Comparison of ENCODE assay signal across 20 mouse cellular contexts in the genomic region with DNA sequence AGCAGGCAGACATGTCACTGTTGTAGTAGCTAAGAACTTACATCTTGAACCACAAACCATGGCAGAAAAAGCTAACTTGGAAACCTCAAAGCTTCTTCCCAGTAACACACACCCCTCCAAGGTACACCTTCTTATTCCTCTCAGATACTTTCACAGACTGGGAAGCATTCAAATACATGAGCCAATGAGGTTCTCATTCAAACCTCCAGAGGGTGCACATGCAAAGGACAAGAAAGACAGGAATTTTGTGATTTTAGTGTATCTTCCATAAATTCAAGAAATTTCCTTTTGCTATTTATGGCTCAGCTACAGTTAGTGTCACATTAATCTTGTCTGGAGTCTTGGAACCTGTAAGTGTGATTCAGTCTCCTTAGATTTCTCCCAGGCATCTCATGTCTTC.
A peak's percentile ranks its signal among the peaks of the same experiment; 100 is the strongest.
DNase-seq lines count a peak whose midpoint lies in the region; ATAC-seq and TF ChIP-seq lines count a peak whose summit lies in the region.
"Had no signal": no experiment of that assay in that cellular context is flagged by ENCODE, and none has a peak within 500 bp of the region (broad histone marks: within the 10 kb centered on the region; RNA-seq: fewer than 3 reads in every experiment).

No protein-coding gene starts in this region.

- TF ChIP-seq POLR2A in lung, adult 2 months (IDR thresholded peaks at IDR 0.05; ENCODE audit: borderline replicate concordance, extremely low read depth, low read depth, low read length): no peak
- TF ChIP-seq POLR2A in CH12.LX (IDR thresholded peaks at IDR 0.05; ENCODE audit: low read depth, low read length): no peak

- H3K4me2 ChIP-seq in kidney, postnatal 0 days (ENCODE audit: low read length): no peak overlapping the region
- no peak overlapping the region for H3K4me2 ChIP-seq in lung, embryonic 14.5 days
- no peak overlapping the region for H3K4me2 ChIP-seq in CH12.LX (ENCODE audit: insufficient read depth, low read depth, poor library complexity, severe bottlenecking)
- H3K4me2 ChIP-seq: embryonic facial prominence, embryonic 13.5 days; forebrain, embryonic 12.5 days; hindbrain, embryonic 13.5 days had no signal

- no peaks in the 10 kb centered on the region for H3K4me1 ChIP-seq in kidney, postnatal 0 days (replicated peaks; ENCODE audit: insufficient read depth, low read length)
- H3K4me1 ChIP-seq in lung, embryonic 14.5 days (ENCODE audit: insufficient read depth): no peaks in the 10 kb centered on the region
- no peaks in the 10 kb centered on the region for H3K4me1 ChIP-seq in lung, adult 2 months (ENCODE audit: control insufficient read depth, insufficient read depth, low read length)
- no peaks in the 10 kb centered on the region for H3K4me1 ChIP-seq in CH12.LX (ENCODE audit: control insufficient read depth in 1 of 2, insufficient read depth in 2 of 2)
- H3K4me1 ChIP-seq: forebrain, embryonic 12.5 days; heart, embryonic 10.5 days; hindbrain, embryonic 13.5 days had no signal

- no peaks in the 10 kb centered on the region for H3K79me2 ChIP-seq in CH12.LX (replicated peaks; ENCODE audit: control insufficient read depth, extremely low read depth, insufficient read depth, poor library complexity, severe bottlenecking)

- H3K27ac ChIP-seq in kidney, postnatal 0 days: no peak overlapping the region
- H3K27ac ChIP-seq in lung, embryonic 14.5 days (ENCODE audit: low read depth): no peak overlapping the region
- no peak overlapping the region for H3K27ac ChIP-seq in CH12.LX (ENCODE audit: insufficient read depth, low read depth)
- H3K27ac ChIP-seq: embryonic facial prominence, embryonic 13.5 days; forebrain, embryonic 12.5 days; heart, embryonic 10.5 days; hindbrain, embryonic 13.5 days had no signal

- H3K9me3 ChIP-seq in kidney, postnatal 0 days (replicated peaks; ENCODE audit: low read length): no peaks in the 10 kb centered on the region
- no peaks in the 10 kb centered on the region for H3K9me3 ChIP-seq in lung, embryonic 14.5 days (ENCODE audit: low read depth, low read length)
- H3K9me3 ChIP-seq in CH12.LX (replicated peaks; ENCODE audit: low read length): no peaks in the 10 kb centered on the region
- H3K9me3 ChIP-seq: embryonic facial prominence, embryonic 13.5 days; forebrain, embryonic 12.5 days; hindbrain, embryonic 13.5 days had no signal

- peak; percentile 35 for DNase-seq in kidney, postnatal 0 days (ENCODE audit: low spot score)
- no peak for DNase-seq in kidney, postnatal 14 days
- peak; percentile 23 for DNase-seq in lung, embryonic 14.5 days
- no peak for DNase-seq in lung, adult 2 months
- DNase-seq in CH12.LX (ENCODE audit: extremely low read depth): no peak
- DNase-seq in brain, adult 2 months (ENCODE audit: low read depth, low spot score): peak; percentile 3
- DNase-seq in urinary bladder, postnatal 25 days (ENCODE audit: low spot score): no peak
- DNase-seq in thymus, postnatal 25 days: no peak
- DNase-seq: adrenal gland, postnatal 14 days; cerebellum, adult 18-20 months; cerebellum, adult 9-11 months; cerebellum, postnatal 36 days; gastrocnemius, postnatal 10 days; heart, adult 18-20 months; heart, postnatal 10 days had no signal

- peak; percentile 44 for TF ChIP-seq CTCF in kidney, postnatal 0 days (IDR thresholded peaks at IDR 0.05; ENCODE audit: low read depth)
- peak; percentile 30 for TF ChIP-seq CTCF in lung, embryonic 14.5 days (IDR thresholded peaks at IDR 0.05; ENCODE audit: low read depth)
- no peak for TF ChIP-seq CTCF in lung, adult 2 months (IDR thresholded peaks at IDR 0.05; ENCODE audit: insufficient read depth, low read length)
- peak in 1 of 2 experiments; percentile 9; a peak in 1 of 4 replicates for TF ChIP-seq CTCF in CH12.LX (conservative IDR thresholded peaks at IDR 0.05 in 1 of 2, IDR thresholded peaks at IDR 0.05 in 1 of 2; ENCODE audit: low read depth in 2 of 2, low read length in 2 of 2)

- no peak overlapping the region for H3K9ac ChIP-seq in kidney, postnatal 0 days (ENCODE audit: low read depth, low read length)
- H3K9ac ChIP-seq in lung, embryonic 14.5 days: no peak overlapping the region
- no peak overlapping the region for H3K9ac ChIP-seq in CH12.LX (ENCODE audit: insufficient read depth, low read depth)
- H3K9ac ChIP-seq: embryonic facial prominence, embryonic 13.5 days; forebrain, embryonic 12.5 days; hindbrain, embryonic 13.5 days had no signal

- H3K27me3 ChIP-seq in kidney, postnatal 0 days (ENCODE audit: insufficient read depth, low read length): no peaks in the 10 kb centered on the region
- no peaks in the 10 kb centered on the region for H3K27me3 ChIP-seq in lung, embryonic 14.5 days (ENCODE audit: insufficient read depth, low read length)
- no peaks in the 10 kb centered on the region for H3K27me3 ChIP-seq in CH12.LX (replicated peaks)
- H3K27me3 ChIP-seq: embryonic facial prominence, embryonic 13.5 days; forebrain, embryonic 12.5 days; hindbrain, embryonic 13.5 days had no signal

- TF ChIP-seq EP300 in CH12.LX (IDR thresholded peaks at IDR 0.05; ENCODE audit: low read length): no peak

- dilution Hi-C loops in CH12.LX (cut with MboI; ENCODE audit: extremely low pct_ligation_motif_present, extremely low pct_unique_long_range_greater_than_20kb, low sequenced_read_pairs): no loop called here

- no peaks in the 10 kb centered on the region for H3K36me3 ChIP-seq in kidney, postnatal 0 days (ENCODE audit: insufficient read depth, low read length)
- H3K36me3 ChIP-seq in lung, embryonic 14.5 days (ENCODE audit: insufficient read depth): no peaks in the 10 kb centered on the region
- H3K36me3 ChIP-seq in CH12.LX (replicated peaks in 1 of 2; ENCODE audit: control insufficient read depth in 1 of 2, insufficient read depth in 1 of 2, low read length in 1 of 2): no peaks in the 10 kb centered on the region
- H3K36me3 ChIP-seq: embryonic facial prominence, embryonic 13.5 days; forebrain, embryonic 12.5 days; heart, embryonic 10.5 days; hindbrain, embryonic 13.5 days had no signal

- in situ Hi-C loops in CH12.LX (cut with MboI; ENCODE audit: low pct_ligation_motif_present, low pct_unique_long_range_greater_than_20kb, low sequenced_read_pairs): no loop called here

- TF ChIP-seq RAD21 in CH12.LX (IDR thresholded peaks at IDR 0.05; ENCODE audit: low read depth, low read length): peak; percentile 16

- ATAC-seq in kidney, postnatal 0 days (replicated peaks; ENCODE audit: low FRiP score, low read depth): no peak
- no peak for ATAC-seq in lung, embryonic 14.5 days (ENCODE audit: insufficient read depth)
- ATAC-seq: forebrain, embryonic 16.5 days had no signal

- H3K4me3 ChIP-seq in kidney, postnatal 0 days (replicated peaks; ENCODE audit: low read depth, low read length): no peak overlapping the region
- H3K4me3 ChIP-seq in lung, embryonic 14.5 days (ENCODE audit: low read depth, low read length): no peak overlapping the region
- H3K4me3 ChIP-seq in lung, adult 2 months (replicated peaks; ENCODE audit: extremely low read depth, low read depth, low read length): no peak overlapping the region
- no peak overlapping the region for H3K4me3 ChIP-seq in CH12.LX (replicated peaks in 1 of 3; ENCODE audit: low read depth in 2 of 3, low read length in 2 of 3, poor library complexity in 1 of 3)
- H3K4me3 ChIP-seq: embryonic facial prominence, embryonic 13.5 days; forebrain, embryonic 12.5 days; heart, embryonic 10.5 days; hindbrain, embryonic 13.5 days had no signal

TF ChIP-seq in CH12.LX, 34 proteins besides CTCF, POLR2A, EP300 and RAD21:
- TF ChIP-seq MAFK (IDR thresholded peaks at IDR 0.05; ENCODE audit: insufficient replicate concordance, low read length): no peak
- TF ChIP-seq TCF12 (IDR thresholded peaks at IDR 0.05; ENCODE audit: low read depth, low read length): no peak
- TF ChIP-seq MAX (IDR thresholded peaks at IDR 0.05; ENCODE audit: low read length): no peak
- TF ChIP-seq CHD2 (IDR thresholded peaks at IDR 0.05; ENCODE audit: low read length): no peak
- TF ChIP-seq PAX5 (IDR thresholded peaks at IDR 0.05; ENCODE audit: low read length): no peak
- no peak for TF ChIP-seq JUND (conservative IDR thresholded peaks at IDR 0.05; ENCODE audit: low read depth, low read length)
- TF ChIP-seq UBTF (IDR thresholded peaks at IDR 0.05; ENCODE audit: low read depth, low read length): no peak
- no peak for TF ChIP-seq TBP (conservative IDR thresholded peaks at IDR 0.05; ENCODE audit: low read depth, low read length)
- TF ChIP-seq USF1 (IDR thresholded peaks at IDR 0.05; ENCODE audit: low read depth, low read length): no peak
- no peak for TF ChIP-seq HCFC1 (IDR thresholded peaks at IDR 0.05; ENCODE audit: low read depth, low read length)
- TF ChIP-seq ZMIZ1 (IDR thresholded peaks at IDR 0.05; ENCODE audit: low read depth, low read length): no peak
- no peak for TF ChIP-seq SIN3A (IDR thresholded peaks at IDR 0.05; ENCODE audit: low read length)
- TF ChIP-seq NELFE (IDR thresholded peaks at IDR 0.05; ENCODE audit: low read depth, low read length): no peak
- no peak for TF ChIP-seq ZNF384 (IDR thresholded peaks at IDR 0.05; ENCODE audit: low read depth, low read length)
- TF ChIP-seq CHD1 (IDR thresholded peaks at IDR 0.05; ENCODE audit: low read depth, low read length): no peak
- TF ChIP-seq BHLHE40 (IDR thresholded peaks at IDR 0.05; ENCODE audit: low read depth, low read length): no peak
- TF ChIP-seq E2F4 (IDR thresholded peaks at IDR 0.05; ENCODE audit: insufficient replicate concordance, low read depth, low read length): no peak
- no peak for TF ChIP-seq USF2 (conservative IDR thresholded peaks at IDR 0.05; ENCODE audit: low read depth, low read length)
- TF ChIP-seq MXI1 (IDR thresholded peaks at IDR 0.05; ENCODE audit: low read depth, low read length): no peak

Comparison
In these comparisons a context has a peak if more than half of its experiments do, and no peak if none do; other contexts are left out.
1. DNase-seq: peak in kidney, postnatal 0 days (single experiment), lung, embryonic 14.5 days (single experiment) and brain, adult 2 months (single experiment); none in kidney, postnatal 14 days (single experiment), lung, adult 2 months (single experiment), CH12.LX (single experiment), urinary bladder, postnatal 25 days (single experiment) and thymus, postnatal 25 days (single experiment).